Comparison of ENCODE assay signal across 8 mouse cellular contexts in genomic region chr11:30267036-30267891, GRCm38 (mm10). TPM values are rescaled to one million over a fixed set of nuclear protein-coding genes. Genes with fewer than 3 reads are reported as not detected.
DNase-seq lines count a peak whose midpoint lies in the region; ATAC-seq and TF ChIP-seq lines count a peak whose summit lies in the region.

No protein-coding gene starts in this region.

- WGBS in cerebellum, adult 2 months: under 1% methylated on average over 68 of the region's 69 CpGs
- under 1% methylated on average over 58 of the region's 69 CpGs for WGBS in hindbrain, embryonic 11.5 days
- under 1% methylated on average over 32 of the region's 69 CpGs for WGBS in lung, postnatal 0 days

- H3K9ac ChIP-seq in hindbrain, embryonic 11.5 days (ENCODE audit: low read depth, low read length): peak overlapping the region; percentile 90
- peak overlapping the region; percentile 99 for H3K9ac ChIP-seq in lung, postnatal 0 days (replicated peaks; ENCODE audit: low read depth)

- TF ChIP-seq CTCF in cerebellum, adult 2 months (IDR thresholded peaks at IDR 0.05; ENCODE audit: borderline replicate concordance, insufficient read depth, low read depth, low read length): no peak
- no peak for TF ChIP-seq CTCF in lung, postnatal 0 days (IDR thresholded peaks at IDR 0.05)

- H3K9me3 ChIP-seq in hindbrain, embryonic 11.5 days (ENCODE audit: control insufficient read depth, low read length): no peaks in the 10 kb centered on the region
- H3K9me3 ChIP-seq in lung, postnatal 0 days (ENCODE audit: low read length): no peaks in the 10 kb centered on the region

- H3K27me3 ChIP-seq in cerebellum, adult 2 months (ENCODE audit: control insufficient read depth, insufficient read depth, low read length): no peaks in the 10 kb centered on the region
- H3K27me3 ChIP-seq in hindbrain, embryonic 11.5 days (ENCODE audit: control insufficient read depth, insufficient read depth, low read length): no peaks in the 10 kb centered on the region
- H3K27me3 ChIP-seq in lung, postnatal 0 days (replicated peaks; ENCODE audit: insufficient read depth, low read length): no peaks in the 10 kb centered on the region

- peak overlapping the region; percentile 74 for H3K4me3 ChIP-seq in cerebellum, adult 2 months (replicated peaks; ENCODE audit: insufficient read depth, low read depth, low read length)
- peak overlapping the region; percentile 94 for H3K4me3 ChIP-seq in hindbrain, embryonic 11.5 days (ENCODE audit: low read depth, low read length)
- H3K4me3 ChIP-seq in lung, postnatal 0 days (ENCODE audit: low read depth, low read length): peak overlapping the region; percentile 99

- H3K27ac ChIP-seq in cerebellum, adult 2 months (ENCODE audit: insufficient read depth, low read length): peak overlapping the region; percentile 89
- peak overlapping the region; percentile 91 for H3K27ac ChIP-seq in hindbrain, embryonic 11.5 days (ENCODE audit: low read depth, low read length)
- peak overlapping the region; percentile 98 for H3K27ac ChIP-seq in lung, postnatal 0 days (ENCODE audit: low read length)

- no peaks in the 10 kb centered on the region for H3K36me3 ChIP-seq in hindbrain, embryonic 11.5 days (ENCODE audit: control insufficient read depth, insufficient read depth, low read length)
- H3K36me3 ChIP-seq in lung, postnatal 0 days (ENCODE audit: insufficient read depth, low read length): no peaks in the 10 kb centered on the region

- H3K4me2 ChIP-seq in hindbrain, embryonic 11.5 days (replicated peaks; ENCODE audit: low read depth, low read length): peak overlapping the region; percentile 91
- peak overlapping the region; percentile 75 for H3K4me2 ChIP-seq in lung, postnatal 0 days (replicated peaks; ENCODE audit: low read depth, low read length)

- TF ChIP-seq EP300 in lung, postnatal 0 days (IDR thresholded peaks at IDR 0.05): no peak

- no peaks in the 10 kb centered on the region; the same call in 1 of the 2 replicates for H3K4me1 ChIP-seq in cerebellum, adult 2 months (ENCODE audit: control insufficient read depth, insufficient read depth, low read length)
- H3K4me1 ChIP-seq in hindbrain, embryonic 11.5 days (replicated peaks; ENCODE audit: control insufficient read depth, insufficient read depth, low read length): no peaks in the 10 kb centered on the region
- H3K4me1 ChIP-seq in lung, postnatal 0 days (ENCODE audit: insufficient read depth, low read depth, low read length): peaks cover 8% of the 10 kb centered on the region; the same call in 1 of the 2 replicates

- peak; percentile 84 for DNase-seq in MN1 (ENCODE audit: low spot score)
- DNase-seq in cerebellum, adult 2 months: peak; percentile 77 to 81
- peak; percentile 75 for DNase-seq in hindbrain, embryonic 11.5 days (ENCODE audit: low spot score)
- DNase-seq in layer of hippocampus, postnatal 25 days (ENCODE audit: extremely low spot score in 1 of 2, low spot score in 1 of 2): peak; percentile 47 to 56
- DNase-seq in lung, postnatal 0 days (ENCODE audit: low spot score): peak; percentile 78
- DNase-seq in retina, postnatal 1 day: peak; percentile 72
- peak; percentile 26 to 54 for DNase-seq in urinary bladder, postnatal 36 days (ENCODE audit: low spot score in 2 of 2)

- no peak for TF ChIP-seq POLR2A in cerebellum, adult 2 months (IDR thresholded peaks at IDR 0.05; ENCODE audit: borderline replicate concordance, insufficient read depth, low read length)

- peak; percentile 58 for ATAC-seq in frontal cortex, adult (ENCODE audit: low TSS enrichment)
- ATAC-seq in hindbrain, embryonic 11.5 days (ENCODE audit: low FRiP score): peak; percentile 74
- ATAC-seq in lung, postnatal 0 days: peak; percentile 71

RNA-seq across cellular contexts. Expression of gene Sptbn1, which starts 0.7 kb away (rescaled TPM):
- polyA plus RNA-seq in cerebellum, adult 2 months (2012; rRNA removed): 227 and 244 TPM in 2 replicates
- polyA plus RNA-seq in hindbrain, embryonic 11.5 days (2014; fragmentation: Nextera tagmentation; extraction: Ambion mirVana): 96.0 and 106 TPM in 2 replicates
- total RNA-seq in layer of hippocampus, postnatal 25 days (2021): 100 to 1,000 TPM; 558 to 629 TPM
- 220 and 256 TPM in 2 replicates for polyA plus RNA-seq in lung, postnatal 0 days (2015; fragmentation: Nextera tagmentation; extraction: Ambion mirVana)

Comparison
In these comparisons a context has a peak if more than half of its experiments do, and no peak if none do; other contexts are left out.
1. Peak in every context shown above with its lines: DNase-seq, ATAC-seq, H3K4me3 ChIP-seq and H3K27ac ChIP-seq.